Mouse (Mus musculus): ENCODE data around the gene Katnal1.

DNA sequence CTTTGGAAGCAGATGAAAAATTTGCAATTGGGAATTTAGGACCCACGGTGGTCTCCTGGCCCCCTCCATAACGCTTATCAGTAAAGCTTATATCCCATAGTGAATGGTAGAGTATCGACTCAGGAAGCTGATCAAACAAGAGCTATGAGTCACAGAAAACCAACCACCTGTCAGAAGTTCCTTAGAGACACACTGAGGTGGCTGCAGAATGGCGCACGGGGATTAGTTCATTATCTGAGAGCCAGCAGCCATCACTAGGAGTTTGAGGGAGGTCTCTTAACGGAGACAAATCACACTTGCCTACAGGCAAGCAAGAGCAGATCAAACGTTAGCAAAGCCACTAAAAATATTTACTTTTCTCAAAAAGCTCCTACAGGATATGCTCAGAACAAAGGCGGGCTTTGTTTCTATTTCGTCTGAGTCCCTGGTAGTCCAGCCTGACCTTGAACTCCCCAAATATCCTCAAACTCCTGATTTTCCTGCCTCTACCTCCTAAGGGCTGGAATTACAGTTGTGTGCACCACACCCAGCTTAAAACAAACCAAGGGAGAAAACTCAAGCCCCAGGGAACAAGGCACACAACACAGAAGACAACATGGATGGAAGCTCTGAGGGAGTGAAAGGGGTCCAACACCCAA lies 27.9 kb upstream of the Katnal1 start:
- TF ChIP-seq CTCF (IDR thresholded peaks at IDR 0.05) (no peak), EP300 (IDR thresholded peaks at IDR 0.05) (no peak)
